Mouse (Mus musculus) CH12.LX (cell line): ENCODE results near the gene Mettl16. TPM values are rescaled to one million over a fixed set of nuclear protein-coding genes. Genes with fewer than 3 reads are reported as not detected.

Experiments used
- DNase-seq: peaks from one replicate; pipeline ENCODE4 v3.0.0-alpha.2; 2013; ENCODE audit errors: extremely low read depth
- H3K27ac ChIP-seq: 2 replicates; pipeline ENCODE4 v1.5.1; 2012; ENCODE audit warnings: low read depth, mild to moderate bottlenecking, control low read depth, moderate library complexity; ENCODE audit not compliant: insufficient read depth
- H3K27me3 ChIP-seq: replicated peaks from 2 replicates; pipeline ENCODE3; 2012; ENCODE audit warnings: inconsistent platforms
- H3K36me3 ChIP-seq, 2 experiments: replicated peaks in 1 of 2; 2 replicates each; pipeline versions ENCODE3 to v1.6.1; 2012; ENCODE audit warnings: inconsistent platforms in 1 of 2, low read length in 1 of 2, mild to moderate bottlenecking in 1 of 2, mixed read lengths in 1 of 2, moderate library complexity in 1 of 2; ENCODE audit not compliant: control insufficient read depth in 1 of 2, insufficient read depth in 1 of 2
- H3K4me1 ChIP-seq, 2 experiments: 2 replicates each; pipeline ENCODE4 v1.6.1; 2012; ENCODE audit warnings: inconsistent platforms in 1 of 2, moderate library complexity in 1 of 2; ENCODE audit not compliant: insufficient read depth in 2 of 2, control insufficient read depth in 1 of 2
- H3K4me2 ChIP-seq: 2 replicates; pipeline ENCODE4 v1.6.1; 2012; ENCODE audit warnings: low read depth, mild to moderate bottlenecking, control low read depth; ENCODE audit not compliant: poor library complexity, insufficient read depth, severe bottlenecking
- H3K4me3 ChIP-seq, 3 experiments: fragments of 150-350 bp in 1 of 3; sonication (generic) in 1 of 3; replicated peaks in 1 of 3; 2 replicates each; pipeline versions ENCODE3 to v1.5.1; 2011 to 2012; ENCODE audit warnings: low read depth in 2 of 3, low read length in 2 of 3, mild to moderate bottlenecking in 2 of 3, moderate library complexity in 2 of 3, control low read depth in 1 of 3, improper control_type of control experiment in 1 of 3, inconsistent platforms in 1 of 3, mixed read lengths in 1 of 3; ENCODE audit not compliant: poor library complexity in 1 of 3
- H3K79me2 ChIP-seq: replicated peaks from 2 replicates; pipeline ENCODE4 v1.6.1; 2012; ENCODE audit warnings: mild to moderate bottlenecking, moderate library complexity; ENCODE audit not compliant: control insufficient read depth, poor library complexity, insufficient read depth, severe bottlenecking; ENCODE audit errors: extremely low read depth
- H3K9ac ChIP-seq: 2 replicates; pipeline ENCODE4 v1.6.1; 2012; ENCODE audit warnings: low read depth, mild to moderate bottlenecking, control low read depth, moderate library complexity; ENCODE audit not compliant: insufficient read depth
- H3K9me3 ChIP-seq: replicated peaks from 2 replicates; pipeline ENCODE3; 2012; ENCODE audit warnings: low read length, inconsistent platforms, mixed read lengths
- CHD1 ChIP-seq: IDR thresholded peaks from 2 replicates; pipeline ENCODE4 v1.6.1; 2012; ENCODE audit warnings: low read depth, low read length, improper control_type of control experiment, inconsistent platforms
- E2F4 ChIP-seq: IDR thresholded peaks from 2 replicates; pipeline ENCODE4 v1.6.1; 2011; ENCODE audit warnings: low read depth, low read length, improper control_type of control experiment; ENCODE audit not compliant: insufficient replicate concordance
- ELF1 ChIP-seq: IDR thresholded peaks from 2 replicates; pipeline ENCODE4 v1.6.1; 2014; ENCODE audit warnings: low read depth, mild to moderate bottlenecking, inconsistent platforms, low read length, improper control_type of control experiment
- ETS1 ChIP-seq: conservative IDR thresholded peaks from 2 replicates; pipeline ENCODE4 v1.6.1; 2012; ENCODE audit warnings: low read depth, mild to moderate bottlenecking, inconsistent platforms, low read length, improper control_type of control experiment, moderate library complexity
- HCFC1 ChIP-seq: IDR thresholded peaks from 2 replicates; pipeline ENCODE4 v1.6.1; 2012; ENCODE audit warnings: low read depth, mild to moderate bottlenecking, inconsistent platforms, low read length, improper control_type of control experiment
- JUN ChIP-seq: IDR thresholded peaks from 2 replicates; pipeline ENCODE4 v1.6.1; 2011; ENCODE audit warnings: low read depth, mild to moderate bottlenecking, low read length, improper control_type of control experiment, moderate library complexity; ENCODE audit not compliant: insufficient read depth
- JUND ChIP-seq: conservative IDR thresholded peaks from 2 replicates; pipeline ENCODE4 v1.6.1; 2011; ENCODE audit warnings: low read depth, low read length, improper control_type of control experiment
- KAT2A ChIP-seq: IDR thresholded peaks from 2 replicates; pipeline ENCODE4 v1.6.1; 2012; ENCODE audit warnings: low read length, improper control_type of control experiment, inconsistent platforms; ENCODE audit not compliant: insufficient replicate concordance
- MAZ ChIP-seq: IDR thresholded peaks from 2 replicates; pipeline ENCODE4 v1.6.1; 2012; ENCODE audit warnings: low read depth, mild to moderate bottlenecking, inconsistent platforms, low read length, improper control_type of control experiment, moderate library complexity
- MEF2A ChIP-seq: IDR thresholded peaks from 2 replicates; pipeline ENCODE4 v1.6.1; 2014; ENCODE audit warnings: low read depth, mild to moderate bottlenecking, inconsistent platforms, low read length, improper control_type of control experiment, borderline replicate concordance
- MYC ChIP-seq: IDR thresholded peaks from 2 replicates; pipeline ENCODE4 v1.6.1; 2011; ENCODE audit warnings: low read depth, mild to moderate bottlenecking, improper control_type of control experiment, low read length
- PAX5 ChIP-seq: IDR thresholded peaks from 2 replicates; pipeline ENCODE4 v1.6.1; 2012; ENCODE audit warnings: low read length, inconsistent platforms, mixed read lengths
- POLR2A ChIP-seq: IDR thresholded peaks from 2 replicates; pipeline ENCODE4 v1.6.1; 2011; ENCODE audit warnings: low read depth, mild to moderate bottlenecking, improper control_type of control experiment, low read length
- RCOR1 ChIP-seq: conservative IDR thresholded peaks from 2 replicates; pipeline ENCODE4 v1.6.1; 2012; ENCODE audit warnings: low read depth, mild to moderate bottlenecking, inconsistent platforms, low read length, improper control_type of control experiment
- SIN3A ChIP-seq: IDR thresholded peaks from 2 replicates; pipeline ENCODE4 v1.6.1; 2012; ENCODE audit warnings: low read length, improper control_type of control experiment, inconsistent platforms
- SMC3 ChIP-seq: IDR thresholded peaks from 2 replicates; pipeline ENCODE4 v1.6.1; 2011; ENCODE audit warnings: low read depth, low read length, improper control_type of control experiment
- TBP ChIP-seq: conservative IDR thresholded peaks from 2 replicates; pipeline ENCODE4 v1.6.1; 2011; ENCODE audit warnings: low read depth, low read length, improper control_type of control experiment
- TCF12 ChIP-seq: IDR thresholded peaks from 2 replicates; pipeline ENCODE4 v1.6.1; 2014; ENCODE audit warnings: low read depth, mild to moderate bottlenecking, inconsistent platforms, low read length, improper control_type of control experiment
- USF1 ChIP-seq: IDR thresholded peaks from 2 replicates; pipeline ENCODE4 v1.6.1; 2014; ENCODE audit warnings: low read depth, mild to moderate bottlenecking, inconsistent platforms, low read length, improper control_type of control experiment
- USF2 ChIP-seq: conservative IDR thresholded peaks from 2 replicates; pipeline ENCODE4 v1.6.1; 2011; ENCODE audit warnings: low read depth, low read length, improper control_type of control experiment
- ZC3H11A ChIP-seq: IDR thresholded peaks from 2 replicates; pipeline ENCODE4 v1.6.1; 2012; ENCODE audit warnings: low read depth, mild to moderate bottlenecking, inconsistent platforms, low read length, improper control_type of control experiment
- ZMIZ1 ChIP-seq: IDR thresholded peaks from 2 replicates; pipeline ENCODE4 v1.6.1; 2012; ENCODE audit warnings: low read depth, mild to moderate bottlenecking, inconsistent platforms, low read length, improper control_type of control experiment
- dilution Hi-C: fragments of 300-500 bp; cut with MboI; formaldehyde crosslinking; loops from 2 replicates; pipeline ENCODE4 v1.14.3; 2020; ENCODE audit warnings: low sequenced_read_pairs; ENCODE audit not compliant: extremely low pct_unique_long_range_greater_than_20kb, extremely low pct_ligation_motif_present
- in situ Hi-C: fragments of 300-500 bp; cut with MboI; formaldehyde crosslinking; loops from 3 replicates; pipeline ENCODE4 v1.14.3; 2019; ENCODE audit warnings: low sequenced_read_pairs, low pct_ligation_motif_present, low pct_unique_long_range_greater_than_20kb, mixed read lengths
- polyA plus RNA-seq: library from polyadenylated mRNA; unstranded; fragments of >175 nt; gene quantifications from 2 replicates; pipeline ENCODE4 v1.2.1, GENCODE M21; 2012; ENCODE audit warnings: low read depth; ENCODE audit not compliant: insufficient read length
- total RNA-seq, 2 experiments: library from RNA; depleted of rRNA; stranded (reverse); fragments of 300-350 nt in 1 of 2; fragments of >200 nt in 1 of 2; gene quantifications; 2 replicates each; pipeline ENCODE4 v1.2.3; 2012 to 2014

Gene Mettl16
- total and polyA plus RNA-seq, 3 experiments, result 79.3 to 119 (median 80.0) TPM

GRCm38 (mm10) chr11:74864421-74864820 lies 93.8 kb downstream of the Mettl16 start:
- Histone ChIP-seq H3K36me3 (peaks cover 0 to 27% of the 10 kb centered on the region in 2 experiments), H3K4me2 (no peak overlapping the region), H3K9ac (no peak overlapping the region), H3K4me3 (no peak overlapping the region), H3K79me2 (no peaks in the 10 kb centered on the region), H3K4me1 (no peaks in the 10 kb centered on the region), H3K27ac (no peak overlapping the region), H3K9me3 (no peaks in the 10 kb centered on the region), H3K27me3 (no peaks in the 10 kb centered on the region)
- no peak for DNase-seq
- TF ChIP-seq SMC3 (no peak), MEF2A (no peak), POLR2A (no peak), TBP (no peak), SIN3A (no peak), CHD1 (no peak), USF2 (no peak), ZC3H11A (no peak), KAT2A (no peak), USF1 (no peak)
- dilution Hi-C loops, result no loop called here
- in situ Hi-C loops, result no loop called here

- no peak for DNase-seq
- no peak overlapping the region for H3K4me2 ChIP-seq
- TF ChIP-seq ZC3H11A (no peak), JUND (no peak), MYC (no peak)
- H3K4me1 ChIP-seq, result no peaks in the 10 kb centered on the region
- H3K36me3 ChIP-seq, result peaks cover 0 to 27% of the 10 kb centered on the region in 2 experiments
- no peaks in the 10 kb centered on the region for H3K79me2 ChIP-seq
- no peak overlapping the region for H3K9ac ChIP-seq
- dilution Hi-C loops (no loop called here), in situ Hi-C loops (no loop called here)
- H3K9me3 ChIP-seq, result no peaks in the 10 kb centered on the region
- H3K27ac ChIP-seq, result no peak overlapping the region
- no peak overlapping the region for H3K4me3 ChIP-seq
- H3K27me3 ChIP-seq, result no peaks in the 10 kb centered on the region
Observed at GRCm38 (mm10) chr11:74865252-74865651, 94.6 kb downstream of the Mettl16 start.

- Histone ChIP-seq H3K9ac (no peak overlapping the region), H3K4me1 (peaks cover 0 to 5% of the 10 kb centered on the region in 2 experiments; a peak in 1 of 4 replicates), H3K9me3 (no peaks in the 10 kb centered on the region), H3K4me2 (no peak overlapping the region), H3K27me3 (no peaks in the 10 kb centered on the region), H3K79me2 (no peaks in the 10 kb centered on the region), H3K36me3 (peaks cover 0 to 23% of the 10 kb centered on the region in 2 experiments), H3K27ac (no peak overlapping the region), H3K4me3 (no peak overlapping the region)
- no peak for DNase-seq
- TF ChIP-seq HCFC1 (no peak), ZC3H11A (no peak), ZMIZ1 (no peak), TCF12 (no peak), MAZ (no peak), PAX5 (no peak), JUN (no peak), E2F4 (no peak), JUND (no peak), ETS1 (no peak), MEF2A (no peak), RCOR1 (no peak), ELF1 (no peak), USF1 (no peak)
- dilution Hi-C loops, result no loop called here
- in situ Hi-C loops, result no loop called here
Observed at GRCm38 (mm10) chr11:74866640-74867039, 96.0 kb downstream of the Mettl16 start.
